Mouse (Mus musculus) neural tube, embryonic 15.5 days (tissue): ENCODE data around the gene Kxd1. TPM values are rescaled to one million over a fixed set of nuclear protein-coding genes. Genes with fewer than 3 reads are reported as not detected.

Experiments
- ATAC-seq: fragments of 200-750 bp; cut with Nextera tagmentation; 2 replicates; pipeline ENCODE4 v1.8.0; 2017; ENCODE audit warnings: mild to moderate bottlenecking, moderate TSS enrichment, moderate library complexity; ENCODE audit not compliant: low FRiP score
- H3K27ac ChIP-seq: fragments of 300-500 bp; sonication (generic); replicated peaks from 2 replicates; pipeline ENCODE4 v1.5.1; 2015; ENCODE audit warnings: mild to moderate bottlenecking, inconsistent platforms
- H3K27me3 ChIP-seq: fragments of 300-500 bp; sonication (generic); replicated peaks from 2 replicates; pipeline ENCODE4 v1.6.1; 2015; ENCODE audit warnings: inconsistent platforms
- H3K36me3 ChIP-seq: fragments of 300-500 bp; sonication (generic); 2 replicates; pipeline ENCODE4 v1.6.1; 2015; ENCODE audit warnings: inconsistent platforms
- H3K4me1 ChIP-seq: fragments of 300-500 bp; sonication (generic); 2 replicates; pipeline ENCODE4 v1.6.1; 2015; ENCODE audit warnings: inconsistent platforms
- H3K4me2 ChIP-seq: fragments of 300-500 bp; sonication (generic); 2 replicates; pipeline ENCODE4 v1.6.1; 2015; ENCODE audit warnings: inconsistent platforms, mild to moderate bottlenecking, moderate library complexity
- H3K4me3 ChIP-seq: fragments of 300-500 bp; sonication (generic); replicated peaks from 2 replicates; pipeline ENCODE4 v1.5.1; 2015; ENCODE audit warnings: mild to moderate bottlenecking, inconsistent platforms
- H3K9ac ChIP-seq: fragments of 300-500 bp; sonication (generic); replicated peaks from 2 replicates; pipeline ENCODE4 v1.6.1; 2015; ENCODE audit warnings: mild to moderate bottlenecking, inconsistent platforms
- H3K9me3 ChIP-seq: fragments of 300-500 bp; sonication (generic); replicated peaks from 2 replicates; pipeline ENCODE4 v1.6.1; 2016; ENCODE audit warnings: inconsistent platforms
- WGBS: fragments of 180-500 bp; shearing (Covaris S2); methylation state at CpG from one replicate; pipeline ENCODE4 v1.1.7; 2015; ENCODE audit warnings: mixed read lengths; 5-methylcytosine and 5-hydroxymethylcytosine counted together
- polyA plus RNA-seq: library from polyadenylated mRNA; unstranded; fragments of >200 nt; fragmentation: Nextera tagmentation; extraction: Ambion mirVana; gene quantifications from 2 replicates; pipeline ENCODE4 v1.2.1, GENCODE M21; 2015

The Kxd1 gene
- polyA plus RNA-seq, 1 experiment from 2014 or later = 44.4 TPM

GRCm38 (mm10) chr8:70476333-70477268 is 51.2 kb downstream of the Kxd1 start, which contains the start of gene Klhl26:
Gene Klhl26, minus strand, starts transcription at chr8:70476968.
- peak; percentile 93 for ATAC-seq
- H3K27ac ChIP-seq = 0 out of 2 replicates have a peak within 1 kb of the TSS, but pooled peaks have one; percentile 42
- under 1% methylated on average over 53 of the region's 53 CpGs for WGBS

GRCm38 (mm10) chr8:70471856-70472255 is 55.9 kb downstream of the Kxd1 start:
- no peak for ATAC-seq
- no peaks in the 10 kb centered on the region for H3K9me3 ChIP-seq
- peaks cover 49% of the 10 kb centered on the region for H3K4me1 ChIP-seq
- whole genome bisulfite sequencing = 97% methylated on average over 7 of the region's 7 CpGs
- no peak overlapping the region for H3K9ac ChIP-seq
- H3K27me3 ChIP-seq = no peaks in the 10 kb centered on the region
- 0 out of 2 replicates have a peak, but pooled peaks cover 3% of the 10 kb centered on the region for H3K36me3 ChIP-seq
- no peak overlapping the region for H3K4me3 ChIP-seq
- H3K4me2 ChIP-seq = no peak overlapping the region
- H3K27ac ChIP-seq = no peak overlapping the region

More at GRCm38 (mm10) chr8:70476333-70477268, 51.2 kb downstream of the Kxd1 start, which contains the start of gene Klhl26:
- Histone ChIP-seq H3K9ac (peak within 1 kb of the TSS; percentile 81), H3K9me3 (no peaks in the 10 kb centered on the region), H3K4me3 (peak within 1 kb of the TSS; percentile 65), H3K4me2 (peak within 1 kb of the TSS; percentile 81), H3K27me3 (peaks cover 7% of the 10 kb centered on the region), H3K36me3 (0 out of 2 replicates have a peak, but pooled peaks cover 3% of the 10 kb centered on the region), H3K4me1 (peaks cover 29% of the 10 kb centered on the region)

- 58% methylated on average over 2 of the region's 2 CpGs for WGBS
- no peaks in the 10 kb centered on the region for H3K36me3 ChIP-seq
- H3K27ac ChIP-seq = 0 out of 2 replicates have a peak overlapping the region, but pooled peaks have one; percentile 37
- H3K4me2 ChIP-seq = no peak overlapping the region
- H3K9ac ChIP-seq = no peak overlapping the region
- H3K4me1 ChIP-seq = peaks cover 39% of the 10 kb centered on the region
- no peaks in the 10 kb centered on the region for H3K27me3 ChIP-seq
- ATAC-seq = no peak; the same call in 1 of the 2 replicates
- no peak overlapping the region for H3K4me3 ChIP-seq
- no peaks in the 10 kb centered on the region for H3K9me3 ChIP-seq
These were observed 57.8 kb downstream of the Kxd1 start for GRCm38 (mm10) chr8:70469938-70470337.

GRCm38 (mm10) chr8:70469295-70469916 is 58.4 kb downstream of the Kxd1 start:
- Histone ChIP-seq H3K9ac (no peak overlapping the region), H3K36me3 (no peaks in the 10 kb centered on the region), H3K4me3 (no peak overlapping the region), H3K27ac (peak overlapping the region; percentile 37; the same call in 1 of the 2 replicates), H3K4me2 (no peak overlapping the region), H3K4me1 (peaks cover 37% of the 10 kb centered on the region), H3K9me3 (no peaks in the 10 kb centered on the region), H3K27me3 (no peaks in the 10 kb centered on the region)
- 0 out of 2 replicates have a peak, but pooled peaks have one; percentile 45 for ATAC-seq
- 35% methylated on average over 10 of the region's 10 CpGs for WGBS

GRCm38 (mm10) chr8:70468733-70469132 is 59.0 kb downstream of the Kxd1 start:
- ATAC-seq = no peak
- 94% methylated on average over 4 of the region's 4 CpGs for WGBS
- Histone ChIP-seq H3K9ac (no peak overlapping the region), H3K4me1 (peaks cover 43% of the 10 kb centered on the region), H3K36me3 (no peaks in the 10 kb centered on the region), H3K4me3 (no peak overlapping the region), H3K9me3 (no peaks in the 10 kb centered on the region), H3K27ac (peak overlapping the region; percentile 37; the same call in 1 of the 2 replicates), H3K27me3 (no peaks in the 10 kb centered on the region), H3K4me2 (no peak overlapping the region)

- Histone ChIP-seq H3K9ac (no peak overlapping the region), H3K4me2 (no peak overlapping the region), H3K4me1 (peaks cover 48% of the 10 kb centered on the region), H3K9me3 (no peaks in the 10 kb centered on the region), H3K36me3 (no peaks in the 10 kb centered on the region), H3K4me3 (no peak overlapping the region), H3K27me3 (no peaks in the 10 kb centered on the region), H3K27ac (no peak overlapping the region)
- WGBS = 70% methylated on average over 1 of the region's 1 CpGs
- ATAC-seq = no peak
These were observed 59.8 kb downstream of the Kxd1 start for GRCm38 (mm10) chr8:70467907-70468306.

- Histone ChIP-seq H3K9me3 (no peaks in the 10 kb centered on the region), H3K36me3 (no peaks in the 10 kb centered on the region), H3K27me3 (no peaks in the 10 kb centered on the region), H3K4me2 (no peak overlapping the region), H3K9ac (no peak overlapping the region), H3K4me1 (peaks cover 48% of the 10 kb centered on the region), H3K4me3 (no peak overlapping the region), H3K27ac (no peak overlapping the region)
- ATAC-seq = no peak
- 76% methylated on average over 5 of the region's 5 CpGs for WGBS
These were observed 60.5 kb downstream of the Kxd1 start for GRCm38 (mm10) chr8:70467229-70467725.

GRCm38 (mm10) chr8:70466771-70467170 is 61.0 kb downstream of the Kxd1 start:
- Histone ChIP-seq H3K4me2 (no peak overlapping the region), H3K4me1 (peaks cover 48% of the 10 kb centered on the region), H3K36me3 (no peaks in the 10 kb centered on the region), H3K27ac (no peak overlapping the region), H3K4me3 (no peak overlapping the region), H3K27me3 (no peaks in the 10 kb centered on the region), H3K9me3 (no peaks in the 10 kb centered on the region), H3K9ac (no peak overlapping the region)
- no peak for ATAC-seq
- WGBS = 77% methylated on average over 11 of the region's 11 CpGs

GRCm38 (mm10) chr8:70466305-70466704 is 61.5 kb downstream of the Kxd1 start:
- Histone ChIP-seq H3K27me3 (no peaks in the 10 kb centered on the region), H3K4me2 (no peak overlapping the region), H3K9me3 (no peaks in the 10 kb centered on the region), H3K9ac (no peak overlapping the region), H3K36me3 (no peaks in the 10 kb centered on the region), H3K27ac (no peak overlapping the region), H3K4me1 (peaks cover 48% of the 10 kb centered on the region), H3K4me3 (no peak overlapping the region)
- no peak for ATAC-seq
- 84% methylated on average over 4 of the region's 4 CpGs for WGBS

GRCm38 (mm10) chr8:70465701-70466100 is 62.1 kb downstream of the Kxd1 start:
- Histone ChIP-seq H3K4me1 (peaks cover 48% of the 10 kb centered on the region), H3K36me3 (no peaks in the 10 kb centered on the region), H3K27ac (no peak overlapping the region), H3K4me3 (no peak overlapping the region), H3K27me3 (no peaks in the 10 kb centered on the region), H3K9me3 (no peaks in the 10 kb centered on the region), H3K9ac (no peak overlapping the region), H3K4me2 (no peak overlapping the region)
- WGBS = 96% methylated on average over 4 of the region's 4 CpGs
- ATAC-seq = no peak

- no peak overlapping the region for H3K9ac ChIP-seq
- no peak for ATAC-seq
- H3K4me2 ChIP-seq = no peak overlapping the region
- no peak overlapping the region for H3K4me3 ChIP-seq
- H3K27me3 ChIP-seq = no peaks in the 10 kb centered on the region
- no peak overlapping the region for H3K27ac ChIP-seq
- no peaks in the 10 kb centered on the region for H3K9me3 ChIP-seq
- H3K36me3 ChIP-seq = no peaks in the 10 kb centered on the region
- peaks cover 41% of the 10 kb centered on the region for H3K4me1 ChIP-seq
- 93% methylated on average over 6 of the region's 6 CpGs for WGBS
These were observed 63.6 kb downstream of the Kxd1 start for GRCm38 (mm10) chr8:70464162-70464561.
